29 mouse cellular contexts compared by ENCODE assay signal in genomic region chr13:110923936-110924335, GRCm38 (mm10).
DNase-seq lines count a peak whose midpoint lies in the region; ATAC-seq and TF ChIP-seq lines count a peak whose summit lies in the region.
"Had no signal": no experiment of that assay in that cellular context is flagged by ENCODE, and none has a peak within 500 bp of the region (broad histone marks: within the 10 kb centered on the region; RNA-seq: fewer than 3 reads in every experiment).

No protein-coding gene starts in this region.

- peak overlapping the region; percentile 10 to 59; a peak in 3 of 4 replicates for H3K27ac ChIP-seq in heart, embryonic 14.5 days (replicated peaks in 1 of 2; ENCODE audit: control insufficient read depth in 1 of 2, insufficient read depth in 1 of 2, low read depth in 2 of 2, low read length in 2 of 2)
- no peak overlapping the region for H3K27ac ChIP-seq in heart, embryonic 12.5 days (ENCODE audit: poor library complexity, severe bottlenecking)
- H3K27ac ChIP-seq: embryonic facial prominence, embryonic 12.5 days; forebrain, embryonic 10.5 days; forebrain, embryonic 13.5 days; gastrocnemius, adult 2 months; hindbrain, embryonic 14.5 days; hindbrain, postnatal 0 days had no signal

- no peak for TF ChIP-seq CTCF in Patski (IDR thresholded peaks at IDR 0.05)

- H3K36me3 ChIP-seq in heart, embryonic 14.5 days (ENCODE audit: control insufficient read depth, insufficient read depth, low read length), result no peaks in the 10 kb centered on the region
- H3K36me3 ChIP-seq in heart, embryonic 12.5 days, result no peaks in the 10 kb centered on the region
- H3K36me3 ChIP-seq: embryonic facial prominence, embryonic 12.5 days; forebrain, embryonic 10.5 days had no signal

- CTCF ChIA-PET in Patski (lab: Charles Lee), result no interaction called here

- ATAC-seq in heart, embryonic 14.5 days (ENCODE audit: insufficient number of reproducible peaks, insufficient read depth, low FRiP score, low read depth), result no peak
- ATAC-seq in heart, embryonic 12.5 days (ENCODE audit: insufficient number of reproducible peaks, low FRiP score), result no peak
- peak; percentile 82 for ATAC-seq in Patski
- ATAC-seq in inflammation-experienced regulatory T-cells, adult 6 months, result no peak
- ATAC-seq: CD4-positive, CD25-positive, alpha-beta regulatory T cell, adult 4 months; forebrain, embryonic 13.5 days; forebrain, postnatal 0 days; hindbrain, postnatal 0 days; intestine, postnatal 0 days had no signal

- POLR2A ChIA-PET in Patski (lab: Charles Lee), result no interaction called here

- no peak overlapping the region; the same call in 1 of the 2 replicates for H3K4me2 ChIP-seq in heart, embryonic 14.5 days (ENCODE audit: low read length)
- no peak overlapping the region for H3K4me2 ChIP-seq in heart, embryonic 12.5 days
- H3K4me2 ChIP-seq: embryonic facial prominence, embryonic 12.5 days; forebrain, embryonic 13.5 days; heart, embryonic 11.5 days; hindbrain, embryonic 14.5 days had no signal

- H3K27me3 ChIP-seq in heart, embryonic 14.5 days (ENCODE audit: control insufficient read depth, insufficient read depth, low read length), result no peaks in the 10 kb centered on the region
- no peaks in the 10 kb centered on the region for H3K27me3 ChIP-seq in heart, embryonic 12.5 days (replicated peaks)
- no peaks in the 10 kb centered on the region for H3K27me3 ChIP-seq in Patski
- H3K27me3 ChIP-seq: embryonic facial prominence, embryonic 12.5 days; forebrain, embryonic 13.5 days had no signal

- no peaks in the 10 kb centered on the region for H3K9me3 ChIP-seq in heart, embryonic 14.5 days (ENCODE audit: control insufficient read depth, low read length)
- H3K9me3 ChIP-seq in heart, embryonic 12.5 days (replicated peaks), result no peaks in the 10 kb centered on the region
- H3K9me3 ChIP-seq: embryonic facial prominence, embryonic 12.5 days; forebrain, embryonic 10.5 days; forebrain, embryonic 13.5 days had no signal

- WGBS in heart, embryonic 14.5 days, result 21% methylated on average over 5 of the region's 5 CpGs
- WGBS in heart, embryonic 12.5 days, result 34% methylated on average over 5 of the region's 5 CpGs

- no peak overlapping the region for H3K9ac ChIP-seq in heart, embryonic 14.5 days (ENCODE audit: low read length)
- H3K9ac ChIP-seq in heart, embryonic 12.5 days, result no peak overlapping the region
- H3K9ac ChIP-seq: embryonic facial prominence, embryonic 12.5 days; forebrain, embryonic 13.5 days; forebrain, postnatal 0 days; hindbrain, embryonic 14.5 days had no signal

- no peak overlapping the region for H3K4me3 ChIP-seq in heart, embryonic 14.5 days (ENCODE audit: control insufficient read depth in 1 of 2, insufficient read depth in 1 of 2, low read depth in 1 of 2, low read length in 2 of 2)
- H3K4me3 ChIP-seq in heart, embryonic 12.5 days, result no peak overlapping the region
- H3K4me3 ChIP-seq: embryonic facial prominence, embryonic 12.5 days; forebrain, embryonic 10.5 days; forebrain, embryonic 13.5 days; gastrocnemius, adult 2 months had no signal

- DNase-seq in 3134 (ENCODE audit: extremely low read depth, insufficient read length, low spot score) (peak; percentile 53), 3T3-L1 (ENCODE audit: low read depth, low spot score) (peak; percentile 65), Patski (ENCODE audit: low read depth, low spot score) (no peak)
- no peak for DNase-seq in spleen, postnatal 4 days (ENCODE audit: low spot score in 2 of 2)
- no peak for DNase-seq in kidney, postnatal 36 days
- DNase-seq: adrenal gland, postnatal 10 days; adrenal gland, postnatal 36 days; B cell, adult 2 months; cerebellum, adult 18-20 months; cerebellum, adult 9-10 months; cerebellum, postnatal 14 days; forebrain, postnatal 0 days; gastrocnemius, adult 2 months; gastrocnemius, postnatal 14 days; heart, adult 11 months; heart, postnatal 14 days; heart, postnatal 4 days; kidney, adult 8-10 months had no signal

- in situ Hi-C loops in Patski (cut with MboI; ENCODE audit: low pct_unique_long_range_greater_than_20kb), result no loop called here

- peaks cover 5 to 11% of the 10 kb centered on the region in 2 experiments for H3K4me1 ChIP-seq in heart, embryonic 14.5 days (ENCODE audit: control insufficient read depth in 2 of 2, insufficient read depth in 2 of 2, low read length in 2 of 2)
- peaks cover 7% of the 10 kb centered on the region for H3K4me1 ChIP-seq in heart, embryonic 12.5 days (replicated peaks)
- H3K4me1 ChIP-seq: embryonic facial prominence, embryonic 12.5 days; forebrain, embryonic 10.5 days; forebrain, embryonic 13.5 days had no signal

Comparison
In these comparisons a context has a peak if more than half of its experiments do, and no peak if none do; other contexts are left out.
1. DNase-seq: peak in 3134 (single experiment) and 3T3-L1 (single experiment); none in Patski (single experiment), spleen, postnatal 4 days (0 of 2) and kidney, postnatal 36 days (0 of 2).